Mouse (Mus musculus) heart, postnatal 25 days (tissue): ENCODE measurements around the gene Atg9b. TPM values are rescaled to one million over a fixed set of nuclear protein-coding genes. Genes with fewer than 3 reads are reported as not detected.

Experiments used
- DNase-seq: peaks from one replicate; pipeline ENCODE4 v3.0.0; 2022; ENCODE audit warnings: low spot score
- intact Hi-C: fragments of 180-260 bp; cut with DNase I; formaldehyde crosslinking; loops from one replicate; pipeline ENCODE4 v1.15.1; 2025
- total RNA-seq, 2 experiments: library from RNA; stranded (reverse); gene quantifications; 2 replicates each; pipeline ENCODE4 v1.2.3; 2021

Gene Atg9b
- total RNA-seq, 2 experiments from 2014 or later, result 0.42 to 1.2 TPM

DNA sequence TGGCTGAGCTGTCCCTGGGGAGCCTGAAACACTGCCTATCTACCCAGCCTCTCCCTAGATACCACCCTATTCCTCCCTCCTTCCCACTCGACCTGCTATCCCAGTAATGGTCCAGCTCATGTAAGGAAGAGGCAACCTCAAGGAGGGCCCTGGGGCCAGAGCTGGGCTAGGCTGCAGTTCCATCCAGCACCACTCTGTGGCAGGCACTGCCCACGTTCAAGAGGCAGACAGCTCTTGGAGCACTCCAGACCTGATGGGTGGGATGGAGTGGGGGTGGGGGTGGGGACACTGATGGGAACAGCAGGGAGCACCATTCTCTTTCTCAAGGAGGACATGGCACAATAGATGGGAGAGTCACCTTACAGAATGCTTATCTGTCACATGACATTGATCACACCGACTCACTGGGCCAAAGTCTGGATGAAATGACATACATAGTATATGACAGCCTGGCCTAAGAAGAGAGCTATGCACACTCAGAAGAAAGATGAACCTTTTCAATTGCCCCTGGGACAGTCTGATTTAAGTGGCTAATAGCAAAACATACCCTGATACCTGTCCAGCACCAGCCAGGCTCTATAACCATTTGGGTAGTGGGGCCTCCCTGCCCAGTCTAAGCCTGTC is 55.9 kb downstream of the Atg9b start:
- DNase-seq, result no peak
- intact Hi-C loops, result loop anchor here (2.0 kb wide), 3 partner anchors 21 to 69 kb away; partner anchors contain the start of genes Abcb8 and Atg9b

DNA sequence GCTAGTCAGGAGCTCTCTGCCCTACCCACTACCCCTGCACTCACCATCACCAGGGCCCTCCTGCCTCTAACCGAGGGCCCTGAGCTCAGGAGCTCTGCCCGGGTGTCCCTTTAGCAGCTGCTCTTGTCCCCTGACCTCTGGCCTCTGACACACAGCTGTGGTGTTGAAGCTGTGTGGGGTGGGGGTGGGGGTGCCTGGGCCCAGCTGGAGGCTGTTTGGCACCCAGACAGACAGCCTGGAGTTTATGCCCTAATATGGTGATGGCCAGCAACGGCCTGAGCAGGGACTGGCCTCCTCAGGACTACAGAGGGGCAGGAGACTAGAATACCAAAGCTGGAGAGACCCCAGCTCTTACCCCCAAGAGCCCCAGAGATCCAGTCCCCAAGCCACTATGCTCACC is 57.2 kb downstream of the Atg9b start:
- no peak for DNase-seq
- intact Hi-C loops, result no loop called here

Other genes with a start within 250 kb of the Atg9b start
- gene Nupl2, start 227.2 kb downstream of the Atg9b start, total RNA-seq, result 1 to 10 TPM; 7.6 to 8.1 TPM
- gene Kcnh2, start 40.5 kb downstream of the Atg9b start, total RNA-seq, result 10 to 100 TPM; 62.4 to 67.2 TPM
- gene Nos3, start 27.3 kb downstream of the Atg9b start, total RNA-seq, result 10 to 100 TPM; 24.1 to 28.1 TPM
- gene Abcb8, start 1.5 kb upstream of the Atg9b start, total RNA-seq, result 10 to 100 TPM; 82.8 to 83.7 TPM
- under 1 TPM in 1 of 2 experiments, not detected in 1; 0.17 TPM for gene Asic3, start 21.2 kb upstream of the Atg9b start, total RNA-seq
- 10 to 100 TPM; 19.2 to 22.8 TPM for gene Cdk5, start 31.4 kb upstream of the Atg9b start, total RNA-seq
- gene Slc4a2, start 31.7 kb upstream of the Atg9b start, total RNA-seq, result 10 to 100 TPM; 29.7 to 31.3 TPM
- 100 to 1,000 TPM; 275 to 314 TPM for gene Fastk, start 53.1 kb upstream of the Atg9b start, total RNA-seq
- 10 to 100 TPM in 1 of 2 experiments, 1 to 10 TPM in 1; 9.1 to 12.0 TPM for gene Tmub1, start 55.7 kb upstream of the Atg9b start, total RNA-seq
- gene Agap3, start 60.0 kb upstream of the Atg9b start, total RNA-seq, result 10 to 100 TPM; 80.4 to 80.7 TPM
- gene Gbx1, start 135.1 kb upstream of the Atg9b start, total RNA-seq, result not detected
- 10 to 100 TPM; 85.1 to 85.9 TPM for gene Asb10, start 148.8 kb upstream of the Atg9b start, total RNA-seq
- not detected for gene 4931409K22Rik, start 164.7 kb upstream of the Atg9b start, total RNA-seq
- 10 to 100 TPM; 48.0 to 53.2 TPM for gene Abcf2, start 185.3 kb upstream of the Atg9b start, total RNA-seq
- gene Chpf2, start 194.6 kb upstream of the Atg9b start, total RNA-seq, result 1 to 10 TPM; 7.8 to 9.7 TPM
- 10 to 100 TPM; 69.0 to 69.3 TPM for gene Smarcd3, start 232.3 kb upstream of the Atg9b start, total RNA-seq